Mouse (Mus musculus) c-Kit-positive CD71-negative TER-119-negative erythroid progenitor cells, embryonic 14.5 days (primary cell): ENCODE measurements around the gene Nr2c1.
A peak's percentile ranks its signal among the peaks of the same experiment; 100 is the strongest.

ENCODE experiments used
- DNase-seq: peaks from one replicate; pipeline ENCODE4 v3.0.0-alpha.2; 2013; ENCODE audit warnings: low read depth

Nr2c1 gene

DNA sequence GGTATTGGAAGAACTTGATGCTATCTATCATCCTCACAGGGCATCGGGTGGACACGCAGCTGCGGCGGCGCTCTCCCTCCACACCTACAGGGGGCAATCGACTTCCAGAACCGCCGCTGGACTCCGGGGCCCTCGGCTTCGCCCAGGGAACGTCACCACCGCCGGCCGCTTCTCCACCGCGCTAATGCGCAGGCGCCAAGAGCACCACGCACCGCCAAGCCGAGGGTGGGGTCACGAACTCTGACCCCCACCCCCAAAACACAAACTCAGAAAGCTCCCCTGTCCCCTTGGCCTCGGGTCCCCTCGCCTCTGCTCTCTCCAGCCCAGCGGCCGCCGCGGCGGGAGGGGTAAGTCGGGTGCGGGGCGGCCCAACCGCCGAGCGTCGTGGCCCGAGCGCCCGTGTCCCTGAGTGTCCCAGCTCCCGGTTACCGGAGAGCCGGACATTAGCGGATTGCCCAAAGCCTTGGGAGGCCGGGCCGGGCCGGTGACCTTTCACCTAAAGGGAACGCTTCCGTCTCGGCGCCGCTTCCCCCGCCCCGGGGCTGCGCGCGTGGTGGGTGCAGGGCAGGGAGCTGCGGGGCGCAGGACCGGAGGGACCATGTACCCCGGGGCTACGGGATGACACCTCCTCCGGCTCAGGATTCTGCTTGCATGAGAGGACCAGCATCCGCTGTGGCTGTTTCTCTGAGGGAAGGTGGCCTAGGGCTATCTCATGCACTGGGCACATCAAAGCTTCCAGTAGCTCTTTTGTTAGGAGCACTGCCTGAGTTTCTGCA is at the start of gene Nr2c1:
Gene Nr2c1 (plus strand): TSS at position 268 of the 776 bp plus-strand sequence.
- peak; percentile 40 for DNase-seq

DNA sequence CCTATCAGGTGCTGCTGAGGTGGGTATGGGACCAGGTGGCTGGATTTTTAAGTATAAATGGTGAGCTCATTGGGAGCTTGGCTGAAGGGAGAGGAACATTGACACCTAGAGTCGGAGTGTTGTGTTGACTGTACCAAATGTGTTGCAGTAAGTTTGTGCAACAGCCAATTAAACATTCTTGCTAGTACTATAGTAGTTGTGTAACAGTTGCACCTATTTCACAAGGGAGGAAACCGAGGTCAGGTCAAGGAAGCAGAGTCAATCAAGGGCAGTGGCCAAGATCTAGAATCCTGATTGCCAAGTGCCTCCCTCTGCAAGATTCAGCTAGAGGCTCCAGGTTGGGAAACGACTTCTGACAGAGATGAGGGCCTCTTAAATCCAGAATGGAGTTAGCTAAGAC is 49.7 kb upstream of the Nr2c1 start:
- DNase-seq, result no peak

DNA sequence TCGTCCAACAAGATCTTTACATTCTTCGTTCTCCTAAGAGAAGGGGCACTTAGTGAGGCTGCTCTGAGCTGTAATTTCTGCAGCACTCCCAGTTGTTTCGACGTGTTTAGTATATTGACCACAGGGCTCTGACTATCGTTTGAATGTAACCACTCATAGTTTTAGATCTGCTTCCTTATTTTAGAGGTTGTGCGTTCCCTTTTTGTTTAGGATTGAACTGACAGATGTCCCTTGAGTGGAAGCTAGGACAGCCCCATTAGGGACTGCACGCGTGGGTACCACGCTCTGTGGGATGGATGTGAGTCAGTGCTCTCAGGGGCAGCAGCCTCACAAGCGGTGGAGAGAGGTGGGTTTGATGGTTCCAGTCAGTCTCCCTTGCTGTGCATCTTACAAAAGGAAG is 42.3 kb upstream of the Nr2c1 start:
- DNase-seq, result no peak

DNA sequence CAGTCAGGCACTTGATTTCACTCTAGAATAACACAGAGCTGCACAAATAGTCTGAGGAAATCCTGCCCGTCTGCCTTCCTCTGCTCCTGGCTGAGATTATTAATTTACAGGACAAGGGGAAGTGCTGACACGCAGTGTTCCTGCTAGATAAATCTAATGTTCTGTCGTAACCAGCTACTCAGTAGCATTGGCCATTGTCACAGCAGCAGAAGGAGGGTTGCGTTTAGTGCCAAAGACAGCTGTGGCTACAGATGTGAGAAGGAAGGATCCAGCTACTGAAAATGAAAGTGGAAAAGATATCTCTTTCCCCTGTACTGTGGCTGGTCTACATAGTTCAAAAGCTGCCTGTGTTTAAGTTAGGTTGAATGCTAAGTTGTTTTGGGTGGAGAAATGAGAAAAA is 40.7 kb upstream of the Nr2c1 start:
- DNase-seq, result no peak

DNA sequence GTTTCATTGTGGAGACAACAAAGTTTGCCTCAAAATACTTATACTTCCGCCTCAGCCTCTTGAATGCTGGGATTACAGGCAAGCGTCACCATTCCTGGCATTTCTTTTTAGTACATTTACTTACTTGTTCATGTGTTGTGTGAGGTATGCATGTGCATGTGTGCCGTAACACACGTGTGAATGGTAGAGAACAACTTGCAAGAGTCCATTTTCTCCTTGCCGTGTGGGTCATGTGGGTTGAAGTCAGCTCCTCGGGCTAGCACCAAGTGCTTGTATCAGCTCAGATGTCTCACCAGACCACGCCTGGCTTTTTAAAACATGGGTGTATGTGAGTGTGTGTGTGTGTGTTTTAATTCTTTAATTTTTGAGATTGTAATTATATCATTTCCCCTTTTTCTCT is 40.2 kb upstream of the Nr2c1 start:
- DNase-seq, result no peak

DNA sequence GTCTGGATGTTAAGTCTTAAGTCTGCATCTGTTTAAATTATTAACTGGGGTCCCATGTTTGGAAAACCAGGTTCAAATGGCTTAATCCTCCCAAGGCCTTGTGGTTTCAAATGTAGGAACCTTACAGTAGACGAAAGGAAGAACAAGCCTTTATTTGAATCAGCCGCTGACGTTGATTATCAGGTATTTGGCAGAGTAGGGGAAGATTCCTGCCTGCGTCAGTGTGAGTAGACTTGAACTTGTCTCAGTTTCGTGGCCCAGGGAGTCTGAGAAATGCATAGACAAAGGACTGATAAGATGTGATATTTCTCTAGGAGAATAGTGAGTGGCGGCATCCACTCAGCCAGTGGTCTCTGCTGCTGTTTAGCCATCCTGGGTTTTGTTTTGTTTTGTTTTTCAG is 39.0 kb upstream of the Nr2c1 start:
- DNase-seq, result no peak

DNA sequence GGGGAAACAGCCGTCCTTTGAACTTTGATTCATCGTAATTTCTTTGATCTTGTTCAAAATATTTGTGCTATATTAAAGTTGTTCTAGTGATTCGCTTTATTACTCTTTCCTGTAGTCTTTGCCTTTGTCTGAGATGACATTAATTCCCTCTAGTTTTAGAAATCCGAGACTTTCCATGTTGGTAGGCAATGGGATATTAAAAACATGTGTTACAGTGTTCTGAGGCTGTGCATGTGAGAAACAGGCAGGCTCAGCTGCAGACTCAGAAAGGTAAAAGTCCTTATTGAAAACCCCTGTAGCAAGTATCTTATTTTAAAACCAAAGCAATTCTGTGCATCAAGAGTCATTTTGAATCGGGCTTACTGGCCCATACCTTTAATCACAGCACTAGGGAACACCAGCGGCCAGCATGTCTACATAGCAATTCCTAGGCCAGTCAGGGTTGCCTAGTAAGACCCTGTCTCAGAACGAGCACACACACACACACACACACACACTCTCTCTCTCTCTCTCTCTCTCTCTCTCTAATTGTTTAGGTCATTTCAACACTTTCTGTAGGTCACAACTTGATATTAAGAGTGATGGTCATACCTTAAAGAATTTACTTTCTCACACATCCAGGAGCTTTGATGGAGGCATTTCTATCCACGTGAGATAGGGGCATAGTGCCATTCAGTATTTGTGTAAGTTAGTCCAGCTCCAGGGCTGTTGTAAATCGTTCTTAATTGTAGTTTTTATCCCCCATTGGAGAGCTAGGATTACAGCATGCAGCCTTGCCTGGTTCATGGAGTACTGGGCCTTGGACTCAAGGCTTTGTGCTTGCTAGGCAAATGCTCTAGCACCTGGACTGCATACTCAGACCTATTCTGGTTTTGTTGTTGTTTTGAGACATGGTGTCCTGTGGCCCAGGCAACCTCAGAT is 36.7 kb upstream of the Nr2c1 start:
- DNase-seq, result no peak

DNA sequence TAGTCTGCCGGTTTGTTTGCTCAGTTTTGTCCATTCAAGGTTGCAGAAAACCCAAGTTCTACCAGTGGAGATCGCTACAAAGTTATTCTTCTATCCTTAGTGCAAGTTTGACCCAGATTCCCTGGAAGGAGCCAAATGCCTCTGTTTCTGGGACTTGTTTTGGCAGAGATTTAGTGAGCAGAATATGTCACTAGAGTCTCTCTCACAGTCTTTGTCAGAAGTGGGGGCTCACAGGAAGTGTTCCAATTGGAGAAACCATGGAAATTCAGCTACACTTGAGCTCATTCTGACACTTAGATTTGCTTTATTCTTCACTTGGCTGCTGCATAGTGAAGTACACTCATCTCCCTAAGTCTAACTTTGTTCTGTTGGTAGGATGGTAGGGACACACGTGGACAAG is 35.6 kb upstream of the Nr2c1 start:
- DNase-seq, result no peak

DNA sequence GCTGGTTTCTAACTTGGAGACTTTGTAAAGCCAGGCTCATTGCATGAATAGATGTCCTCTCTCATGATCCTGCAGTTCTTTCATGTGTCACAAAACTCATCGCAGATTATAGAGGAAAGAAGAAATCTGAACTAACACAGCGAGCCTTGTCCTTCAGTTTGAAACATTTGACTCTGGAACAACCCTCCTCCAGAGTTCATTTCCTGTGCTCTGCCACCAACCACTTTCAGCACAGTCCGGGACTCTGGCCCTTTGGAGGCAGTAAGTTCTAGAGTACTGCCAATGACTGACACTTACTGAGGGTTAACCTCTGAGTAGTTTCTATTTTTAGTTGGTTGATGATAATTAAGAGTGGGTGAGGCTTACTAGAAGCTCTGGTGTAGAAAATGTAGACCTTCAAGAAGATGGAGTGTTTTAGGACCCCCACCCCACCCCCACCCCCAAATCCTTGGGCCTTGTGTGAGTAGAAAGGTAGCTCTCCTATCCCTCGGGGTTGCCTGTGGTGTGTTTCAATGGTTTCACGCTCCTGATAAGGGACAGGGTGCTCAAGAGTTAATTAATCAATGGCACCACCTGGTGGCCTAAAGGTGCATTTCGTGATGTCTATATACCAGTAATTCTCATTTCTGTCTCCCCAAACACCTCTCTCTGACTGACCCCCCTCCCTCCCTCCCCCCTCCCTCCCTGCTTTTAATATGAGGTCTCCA is 31.8 kb upstream of the Nr2c1 start:
- peak; percentile 80 for DNase-seq

DNA sequence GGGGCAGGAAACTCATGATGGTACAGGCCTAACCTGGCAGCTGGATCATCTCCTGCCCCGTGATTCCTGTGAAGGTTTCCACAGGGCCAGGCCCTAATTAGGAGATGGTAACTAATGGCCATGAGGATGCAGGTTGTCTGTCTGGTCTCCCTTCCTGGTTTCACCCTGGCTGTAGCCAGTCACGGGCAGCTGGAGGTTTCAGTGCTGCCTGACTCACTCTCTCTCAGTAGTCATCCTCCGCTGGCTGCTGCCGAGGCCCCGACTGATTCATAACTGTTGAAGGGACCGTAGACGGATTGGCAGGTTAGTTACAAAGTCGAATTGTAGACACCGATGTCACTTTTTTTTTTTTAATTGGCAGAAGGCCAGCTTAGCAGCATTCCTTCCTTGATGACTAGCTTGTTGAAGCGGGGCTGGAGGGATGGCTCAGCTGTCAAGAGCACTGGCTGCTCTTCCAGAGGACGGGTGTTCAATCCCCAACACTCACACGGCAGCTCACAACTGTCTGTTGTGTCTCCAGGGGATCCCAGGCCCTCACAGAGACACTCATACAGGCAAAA is 31.0 kb upstream of the Nr2c1 start:
- DNase-seq, result no peak

DNA sequence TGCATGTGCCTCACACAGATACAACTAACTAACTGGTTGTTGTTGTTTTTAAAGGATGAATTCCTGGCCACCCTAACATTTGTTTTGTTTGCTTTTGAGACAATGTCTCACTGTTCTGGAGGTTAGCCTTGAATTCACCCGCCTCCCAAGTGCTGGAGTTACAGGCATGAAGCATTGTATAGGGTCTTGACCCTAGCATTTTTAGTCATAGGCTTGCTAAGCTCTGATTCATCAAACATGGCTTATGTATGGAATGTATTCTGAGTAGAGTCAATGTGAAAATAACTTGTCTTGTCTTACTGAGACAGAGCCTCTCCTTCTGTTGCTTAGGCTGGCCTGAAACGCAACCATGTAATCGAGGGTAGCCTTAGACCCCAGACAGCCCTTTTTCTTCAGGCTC is 29.9 kb upstream of the Nr2c1 start:
- no peak for DNase-seq

DNA sequence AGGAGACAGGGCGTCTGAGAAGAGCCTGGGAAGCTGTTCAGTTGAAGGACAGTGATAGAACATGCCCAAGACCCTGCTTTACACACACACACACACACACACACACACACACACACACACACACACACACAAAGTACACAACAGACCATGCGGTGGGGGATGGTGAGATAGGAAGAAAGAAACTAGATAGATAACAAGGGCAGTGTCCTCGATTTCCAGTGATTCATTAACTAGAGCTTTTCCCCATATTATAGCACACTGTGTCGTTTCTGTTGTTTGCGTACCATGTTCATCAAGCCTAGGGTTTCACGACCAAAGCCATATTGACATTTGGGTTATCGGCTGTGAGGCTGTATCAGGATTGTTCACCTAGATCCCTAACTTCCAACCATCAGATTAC is 28.8 kb upstream of the Nr2c1 start:
- DNase-seq, result no peak

DNA sequence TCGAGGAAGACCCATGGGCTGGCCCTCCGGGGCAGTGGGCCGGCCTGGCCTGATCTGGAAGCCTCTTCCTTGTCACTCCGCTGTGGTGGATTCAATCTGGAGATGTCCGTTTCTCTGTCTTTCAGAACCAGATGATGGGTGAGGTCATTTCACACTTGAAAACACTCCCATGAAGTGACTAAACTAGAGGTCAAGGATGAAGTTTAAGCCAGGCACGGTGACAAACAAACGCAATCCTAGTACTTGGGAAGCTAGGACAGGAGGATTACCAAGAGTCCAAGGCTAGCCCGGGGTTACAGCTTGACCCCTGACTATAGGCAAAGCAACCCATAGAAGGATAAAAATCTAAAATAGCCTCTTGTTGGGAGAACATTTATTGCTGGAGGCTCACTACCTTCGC is 27.1 kb upstream of the Nr2c1 start:
- DNase-seq, result no peak

DNA sequence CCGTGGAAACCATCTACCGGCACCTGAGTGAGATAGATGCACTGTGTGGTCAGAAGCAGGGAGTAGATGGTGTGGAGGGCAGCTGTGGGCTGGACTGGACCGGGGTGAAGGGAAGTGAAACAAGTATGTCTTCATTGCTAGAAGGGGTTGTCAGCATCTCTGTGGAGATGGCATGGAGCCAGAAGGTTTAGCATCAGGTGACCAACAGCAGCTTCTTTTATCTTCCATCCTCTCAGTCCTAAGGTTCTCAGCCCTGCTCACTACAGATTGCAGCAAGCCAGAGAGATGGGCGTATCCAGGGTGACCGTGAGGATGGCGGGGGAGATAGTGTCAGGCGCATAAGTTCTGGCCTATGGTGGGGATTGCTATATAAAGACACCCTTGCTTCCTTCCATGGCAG is 25.2 kb upstream of the Nr2c1 start:
- no peak for DNase-seq

DNA sequence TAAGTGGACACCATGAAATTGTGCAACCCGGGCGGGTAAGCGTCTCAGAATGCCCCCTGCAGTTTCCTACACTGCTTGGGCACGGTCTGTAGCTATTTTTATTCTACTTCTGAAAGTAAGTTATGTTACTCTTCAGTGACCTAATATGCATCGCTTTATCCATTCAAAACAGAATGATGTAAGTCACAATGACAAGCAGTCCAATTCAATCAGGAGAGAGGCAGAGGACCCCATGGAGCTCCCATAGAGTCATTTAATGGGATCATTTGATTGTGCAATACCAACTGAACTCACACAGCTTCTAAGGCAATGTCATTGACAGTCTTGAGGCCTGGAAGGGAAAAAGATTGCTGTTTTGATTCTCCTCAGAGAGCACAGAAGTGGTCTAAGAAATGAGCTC is 24.2 kb upstream of the Nr2c1 start:
- no peak for DNase-seq

DNA sequence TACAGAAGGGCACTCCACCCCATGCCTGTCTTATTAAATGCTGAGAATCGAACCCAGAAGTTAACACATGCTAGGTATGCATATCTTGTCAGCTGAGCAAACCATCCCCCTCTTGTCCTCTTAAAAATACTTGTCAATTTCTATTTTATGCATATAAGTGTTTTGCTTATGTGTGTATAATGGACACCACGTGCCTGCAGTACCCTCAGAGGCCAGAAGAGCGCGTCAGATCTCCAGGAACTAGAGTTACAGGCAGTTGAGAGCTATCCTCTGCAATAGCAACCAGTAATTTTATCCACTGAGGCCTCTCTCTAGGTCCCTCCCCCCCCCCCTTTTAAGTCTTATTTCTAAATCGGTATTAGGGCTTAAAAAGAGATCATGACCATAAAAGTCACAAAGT is 23.4 kb upstream of the Nr2c1 start:
- no peak for DNase-seq

DNA sequence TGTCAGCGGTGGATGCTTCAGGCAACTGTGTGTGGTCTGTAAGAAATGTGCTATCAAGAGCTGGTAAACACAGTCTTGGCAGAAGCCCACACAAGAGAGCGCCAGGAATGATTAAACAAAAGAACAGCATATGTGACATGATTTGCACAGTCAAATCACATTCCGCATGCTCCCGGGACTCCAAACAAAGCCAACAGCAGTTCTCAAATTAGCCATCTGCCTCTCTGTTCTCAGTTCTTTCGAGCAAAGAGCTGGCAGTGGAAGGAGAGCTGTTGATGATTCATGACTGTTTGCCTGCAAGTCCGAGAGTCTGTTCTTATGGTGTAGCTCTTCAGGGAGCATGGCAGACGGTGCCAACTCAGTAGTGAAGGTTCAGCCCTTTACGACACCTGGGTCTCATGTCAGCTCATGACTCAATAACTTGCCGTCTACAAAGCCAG is 18.1 kb upstream of the Nr2c1 start:
- no peak for DNase-seq

DNA sequence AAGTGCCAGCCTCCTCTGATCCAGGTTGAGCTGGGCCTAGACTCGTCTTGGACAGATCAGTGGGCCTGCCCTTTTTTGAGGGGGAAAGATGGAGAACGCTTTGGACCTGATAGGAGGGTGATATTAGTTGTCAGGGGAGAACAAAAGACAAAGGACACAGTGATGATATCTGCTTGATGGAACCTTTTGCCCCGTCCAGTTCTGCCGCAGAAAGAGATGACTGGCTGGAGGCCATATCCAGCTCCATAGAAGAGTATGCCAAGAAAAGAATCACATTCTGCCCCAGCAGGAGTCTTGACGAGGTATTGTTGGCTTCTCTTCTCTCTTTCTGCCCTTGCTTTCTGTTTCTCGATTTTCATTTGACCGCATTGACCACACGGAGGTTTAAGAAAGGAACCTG is 14.7 kb upstream of the Nr2c1 start:
- no peak for DNase-seq

DNA sequence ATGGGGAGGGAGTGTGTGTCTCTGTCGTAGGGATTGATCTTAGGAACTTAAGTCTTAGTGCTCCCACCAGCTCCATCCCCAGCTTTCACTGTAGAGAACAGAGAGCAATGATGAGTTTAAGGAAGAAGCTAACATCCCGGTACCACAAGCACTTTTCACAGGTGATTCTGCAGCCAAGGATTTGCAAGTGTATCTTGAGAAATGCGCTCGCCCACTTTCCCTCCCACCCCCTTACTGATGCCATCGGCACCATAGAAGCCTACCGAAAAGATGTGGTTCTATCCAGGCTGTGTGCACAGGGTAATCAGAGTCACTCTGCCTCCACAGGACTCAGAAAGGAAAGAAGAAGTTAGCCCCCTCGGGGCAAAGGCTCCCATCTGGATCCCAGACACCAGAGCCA is 14.1 kb upstream of the Nr2c1 start:
- no peak for DNase-seq

DNA sequence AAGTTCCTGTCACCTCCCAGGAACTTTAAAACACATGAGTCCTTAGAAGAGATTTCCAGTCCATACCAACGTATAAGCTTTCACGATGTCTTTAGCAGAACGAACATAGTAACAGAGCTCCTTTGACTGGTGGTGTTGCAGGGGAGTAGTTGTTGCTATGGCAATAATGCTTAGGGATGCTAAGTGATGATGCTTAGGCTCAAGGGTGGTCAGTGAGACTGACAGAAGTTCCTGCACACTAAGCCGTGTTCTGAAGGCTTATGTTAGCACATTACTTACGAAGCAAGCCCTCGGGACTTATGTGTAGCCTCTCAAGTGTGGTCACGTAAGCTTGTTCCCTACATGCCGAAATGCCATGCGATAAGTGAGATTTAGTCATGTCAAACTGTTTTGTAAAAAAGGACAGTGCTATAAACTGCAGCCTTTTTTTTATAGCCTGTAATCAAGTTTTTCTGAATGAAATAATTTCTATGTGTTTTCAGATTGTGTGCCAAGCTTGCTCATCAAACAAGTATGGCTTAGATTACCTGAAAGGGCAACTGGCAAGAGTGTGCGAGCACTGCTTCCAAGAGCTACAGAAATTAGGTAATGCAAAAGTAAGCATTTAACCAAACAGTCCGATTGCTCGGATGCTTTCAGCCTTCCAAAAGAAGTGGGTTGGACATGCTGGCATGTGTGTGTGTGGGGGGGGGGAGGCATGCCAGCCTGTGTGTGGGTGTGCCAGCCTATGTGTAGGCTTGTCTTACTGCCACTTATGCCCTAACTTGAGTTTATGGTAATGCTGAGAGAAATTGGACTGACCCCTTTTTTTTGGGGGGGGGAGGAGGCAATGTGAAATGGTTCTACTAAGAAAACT is 13.1 kb upstream of the Nr2c1 start:
- no peak for DNase-seq

DNA sequence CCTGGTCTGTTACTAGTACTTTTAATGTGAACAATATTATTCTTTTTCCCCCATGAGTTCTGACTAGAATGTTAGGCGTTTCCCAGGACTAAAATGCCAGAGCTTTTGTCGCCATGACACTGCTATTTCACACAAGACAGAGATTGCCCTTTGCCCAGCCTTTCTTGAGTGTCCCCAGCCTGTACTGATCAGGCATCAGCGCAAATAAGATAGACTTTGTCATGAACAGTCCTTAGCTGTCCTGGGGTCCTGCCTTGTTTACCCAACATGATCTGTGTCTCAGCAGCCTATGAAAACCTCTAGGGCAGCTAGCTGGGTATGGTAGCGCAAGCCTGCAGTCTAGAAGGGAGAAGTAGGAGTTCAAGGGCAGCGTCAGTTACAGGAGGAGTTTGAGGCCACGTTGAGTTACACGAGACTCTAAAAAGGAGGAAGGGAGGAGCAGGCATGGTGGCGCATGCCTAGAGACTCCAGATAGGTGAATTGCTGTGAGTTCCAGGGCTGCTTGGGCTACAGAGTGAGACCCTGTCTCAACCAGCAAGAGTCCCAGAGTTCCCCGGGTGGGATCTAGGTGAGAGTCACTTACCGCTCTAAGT is 8.8 kb upstream of the Nr2c1 start:
- DNase-seq, result no peak
